Mouse (Mus musculus) brain, adult 2 months (tissue): ENCODE measurements around the gene Adcy9.
A peak's percentile ranks its signal among the peaks of the same experiment; 100 is the strongest.
"Not testable (repeated sequence)": the region's sequence is repeated elsewhere in the genome, so short reads cannot be mapped to it uniquely, and the experiment has no call there.

Source experiments
- DNase-seq: peaks from one replicate; pipeline ENCODE4 v3.0.0; 2011; ENCODE audit warnings: low read depth, low spot score

Gene Adcy9

DNA sequence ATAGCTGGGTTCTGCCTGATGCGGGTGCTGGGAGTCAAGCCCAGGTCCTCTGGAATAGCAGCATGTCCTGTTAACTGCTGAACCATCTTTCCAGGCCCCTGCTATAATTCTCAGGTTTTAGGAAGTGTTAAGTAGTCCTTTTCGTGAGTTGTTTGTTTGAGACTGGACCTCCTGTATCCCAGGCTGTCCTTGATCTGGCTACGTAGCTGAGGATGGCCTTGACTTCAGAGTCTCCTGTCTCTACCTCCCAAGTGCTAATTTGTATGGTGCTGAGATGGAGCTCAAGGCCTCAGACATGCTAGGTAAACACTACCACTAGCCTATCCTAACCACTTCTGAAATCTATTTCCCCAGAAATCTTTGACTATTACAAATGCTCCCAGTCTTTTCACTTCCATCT, 37.9 kb downstream of the Adcy9 start:
- DNase-seq: no peak

DNA sequence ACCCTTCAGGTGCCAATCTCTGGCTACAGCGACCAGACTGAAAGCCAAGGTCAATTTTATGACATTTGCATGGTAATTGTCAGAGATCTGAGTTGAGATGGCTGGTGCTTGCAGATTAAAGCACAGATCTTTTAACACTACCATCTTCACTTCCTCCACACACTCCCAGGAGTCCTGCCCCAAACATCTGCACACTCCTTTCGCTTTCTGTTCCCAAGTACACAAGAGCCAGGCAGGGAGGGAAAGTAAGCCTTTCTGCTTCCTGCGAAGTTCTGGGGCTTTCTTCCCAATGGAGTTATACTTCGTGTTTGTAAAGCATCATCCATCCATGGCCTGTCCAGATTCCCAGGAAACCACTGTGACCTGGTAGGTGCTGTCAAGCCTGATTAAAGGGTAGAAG, 38.8 kb downstream of the Adcy9 start:
- DNase-seq: peak; percentile 29

DNA sequence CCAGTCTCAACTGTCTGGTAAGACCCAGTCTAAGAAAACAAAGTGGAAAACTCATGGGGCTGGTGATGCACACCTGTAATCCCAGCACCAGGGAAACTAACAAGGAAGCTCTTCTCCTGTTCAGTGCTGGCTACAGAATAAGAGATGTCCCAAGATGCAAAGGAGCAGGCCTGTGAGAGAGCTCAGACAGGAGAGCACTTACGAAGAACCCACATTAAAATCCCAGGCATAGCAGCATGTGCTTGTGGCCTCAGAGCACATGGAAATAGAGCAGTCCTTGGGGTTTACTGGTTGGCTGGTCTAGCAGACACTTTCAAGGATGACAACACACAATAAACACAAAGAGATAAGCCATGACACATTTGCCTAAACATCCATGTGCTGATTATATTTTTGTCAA, 41.5 kb downstream of the Adcy9 start:
- no peak for DNase-seq

DNA sequence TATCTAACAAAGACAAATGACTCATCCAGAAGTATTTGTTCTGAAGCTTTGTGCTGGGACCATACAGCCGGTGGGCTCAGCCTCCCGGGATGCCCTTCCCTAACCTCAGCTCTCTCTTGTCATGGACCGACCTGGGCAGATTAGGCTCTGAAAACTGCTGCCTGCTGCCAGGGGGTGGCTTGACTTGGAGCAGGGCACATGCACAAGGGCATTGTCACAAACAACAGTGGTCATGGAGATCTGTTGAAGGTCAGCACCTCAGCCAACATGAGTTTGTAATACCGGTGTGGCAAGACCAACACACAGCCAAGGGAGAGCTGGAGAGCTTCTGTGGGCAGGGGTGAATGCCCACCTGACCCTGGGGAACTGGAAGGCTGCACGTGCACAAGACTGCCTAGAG, 42.7 kb downstream of the Adcy9 start:
- no peak for DNase-seq

DNA sequence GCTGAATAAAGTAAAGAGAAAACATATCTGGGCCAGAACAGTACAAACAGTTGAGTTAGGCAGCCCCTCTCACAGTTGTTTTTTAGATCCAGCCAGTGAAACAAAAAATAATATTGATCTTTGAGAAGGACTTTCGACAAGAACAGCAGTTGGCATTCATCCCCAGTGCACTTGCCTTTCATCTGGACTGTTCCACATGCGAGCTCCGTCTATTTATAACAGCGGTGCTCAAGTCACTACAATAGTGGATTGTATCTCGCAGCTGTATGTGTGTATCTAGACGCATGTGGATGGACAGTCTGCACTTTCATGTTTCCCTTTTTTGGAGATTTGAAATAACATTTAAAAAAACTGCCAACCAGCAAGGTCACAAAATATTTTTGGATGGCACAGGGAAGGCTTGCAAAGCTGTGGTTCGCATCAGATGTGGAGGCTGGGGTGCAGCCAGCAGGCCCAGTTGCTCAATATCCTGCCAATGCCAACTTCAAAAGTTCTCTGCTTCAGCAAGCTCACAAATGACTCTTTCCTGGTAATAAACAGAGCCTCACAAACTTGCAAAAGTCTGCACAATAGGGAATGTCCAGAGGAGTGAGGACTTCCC, 45.4 kb downstream of the Adcy9 start:
- peak; percentile 73 for DNase-seq

DNA sequence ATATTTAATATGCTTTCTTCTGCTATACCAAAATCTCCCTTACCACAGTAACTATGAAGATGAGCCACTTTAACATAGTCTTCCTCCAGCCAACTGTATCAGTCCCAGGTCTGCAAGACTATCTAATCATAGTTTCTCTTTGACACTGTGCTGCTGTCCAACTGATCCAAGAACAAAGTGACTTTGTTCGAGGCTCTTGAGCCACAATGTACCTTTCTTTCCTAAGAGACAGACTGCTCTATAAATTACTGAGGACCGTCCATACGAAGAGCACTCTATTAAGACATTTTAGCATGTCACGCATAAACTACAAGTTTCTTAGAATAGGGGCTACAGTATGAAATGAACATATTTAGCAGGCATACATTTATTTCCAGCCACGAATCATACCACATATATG, 46.0 kb downstream of the Adcy9 start:
- no peak for DNase-seq

DNA sequence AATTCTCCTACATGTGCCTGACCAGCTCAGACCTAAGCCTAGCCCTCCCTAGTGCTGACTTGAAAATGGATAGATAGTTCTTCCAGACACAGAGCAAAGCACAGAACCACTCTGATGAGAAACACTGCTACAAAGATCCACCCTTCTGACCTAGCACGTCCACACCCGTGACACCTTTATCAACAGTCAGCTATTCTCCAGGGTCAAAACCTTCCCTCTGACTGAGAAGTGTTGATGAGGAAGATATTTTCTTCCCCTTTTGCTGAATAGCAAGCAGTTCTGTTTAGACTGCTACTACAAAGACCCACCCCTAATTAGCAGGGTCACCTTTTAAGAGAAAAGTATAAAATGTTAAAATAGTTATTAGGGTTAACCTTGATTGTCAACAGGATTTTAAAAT, 49.3 kb downstream of the Adcy9 start:
- DNase-seq: no peak

DNA sequence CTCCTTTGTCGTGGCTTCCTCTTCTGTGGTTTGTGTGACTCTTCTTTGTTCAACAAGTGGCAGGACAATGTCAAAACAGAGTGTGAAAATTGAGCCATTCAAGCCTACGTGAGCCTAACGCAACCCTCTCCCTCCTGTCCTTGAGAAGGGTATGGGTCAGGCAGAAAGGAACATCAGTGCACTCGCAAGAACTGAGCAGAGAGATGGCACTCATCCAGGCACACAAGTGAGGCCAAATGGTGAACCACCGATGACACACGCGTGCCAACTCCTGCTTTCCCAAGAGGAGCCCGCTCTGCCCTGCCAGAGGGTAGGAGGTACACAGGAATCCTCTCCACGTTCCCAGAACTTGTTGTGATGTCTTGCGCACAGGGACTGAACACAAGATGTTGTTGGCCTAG, 50.2 kb downstream of the Adcy9 start:
- peak; percentile 89 for DNase-seq

DNA sequence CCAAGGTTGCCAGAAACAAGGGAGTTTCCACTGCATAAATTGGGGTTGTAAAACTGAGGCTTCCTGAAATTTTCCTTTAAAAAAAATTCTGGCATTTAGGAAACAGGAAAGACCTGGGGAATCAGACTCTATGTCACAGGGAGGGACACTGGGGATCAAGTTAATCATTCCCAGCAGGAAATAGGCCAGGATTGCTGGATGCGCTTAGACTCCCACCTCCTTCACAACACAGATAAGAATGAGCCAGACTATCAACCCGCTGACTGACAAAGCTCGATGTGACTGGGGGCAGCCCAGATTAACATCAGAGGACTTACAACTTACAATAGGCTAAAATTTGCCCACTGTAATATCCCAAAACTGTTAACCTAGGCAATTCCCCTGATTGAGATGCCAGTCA, 52.4 kb downstream of the Adcy9 start:
- no peak for DNase-seq

DNA sequence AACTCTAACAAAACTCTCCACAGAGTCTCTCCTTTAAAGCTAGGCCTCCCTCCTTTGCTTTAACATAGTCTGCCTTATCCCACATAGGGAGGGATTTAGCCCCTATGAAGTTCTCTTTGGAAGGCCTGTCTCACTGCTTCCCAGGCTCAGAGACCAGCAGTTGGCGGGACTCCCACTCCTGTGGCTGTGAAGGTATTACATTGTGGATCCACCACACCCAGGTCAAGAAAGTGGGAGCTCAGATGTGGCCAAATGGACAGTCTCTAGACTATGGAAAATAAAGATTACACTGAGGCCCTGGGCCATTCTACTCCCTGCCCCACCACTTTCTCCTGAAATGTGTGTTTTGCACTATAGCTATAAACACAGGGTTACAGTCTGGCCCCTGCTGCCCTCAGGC, 53.0 kb downstream of the Adcy9 start:
- no peak for DNase-seq

DNA sequence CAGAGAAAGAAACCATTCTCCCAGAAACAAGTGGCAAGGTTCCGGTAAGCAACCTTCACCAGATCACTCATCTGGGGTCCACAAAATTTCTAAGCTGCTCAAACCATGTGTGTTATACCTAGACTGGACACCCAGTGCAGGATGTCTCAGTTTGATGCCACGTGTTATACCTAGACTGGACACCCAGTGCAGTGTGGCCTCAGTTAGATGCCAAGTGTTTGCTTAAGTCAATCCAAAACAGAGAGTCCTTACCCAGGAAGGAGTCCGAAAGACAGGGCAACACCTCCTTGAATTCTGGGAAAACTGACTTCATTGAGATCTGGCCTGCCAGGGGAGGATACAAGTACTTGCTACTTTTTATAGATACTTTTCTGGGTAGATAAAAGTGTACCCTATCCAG, 53.6 kb downstream of the Adcy9 start:
- no peak for DNase-seq

DNA sequence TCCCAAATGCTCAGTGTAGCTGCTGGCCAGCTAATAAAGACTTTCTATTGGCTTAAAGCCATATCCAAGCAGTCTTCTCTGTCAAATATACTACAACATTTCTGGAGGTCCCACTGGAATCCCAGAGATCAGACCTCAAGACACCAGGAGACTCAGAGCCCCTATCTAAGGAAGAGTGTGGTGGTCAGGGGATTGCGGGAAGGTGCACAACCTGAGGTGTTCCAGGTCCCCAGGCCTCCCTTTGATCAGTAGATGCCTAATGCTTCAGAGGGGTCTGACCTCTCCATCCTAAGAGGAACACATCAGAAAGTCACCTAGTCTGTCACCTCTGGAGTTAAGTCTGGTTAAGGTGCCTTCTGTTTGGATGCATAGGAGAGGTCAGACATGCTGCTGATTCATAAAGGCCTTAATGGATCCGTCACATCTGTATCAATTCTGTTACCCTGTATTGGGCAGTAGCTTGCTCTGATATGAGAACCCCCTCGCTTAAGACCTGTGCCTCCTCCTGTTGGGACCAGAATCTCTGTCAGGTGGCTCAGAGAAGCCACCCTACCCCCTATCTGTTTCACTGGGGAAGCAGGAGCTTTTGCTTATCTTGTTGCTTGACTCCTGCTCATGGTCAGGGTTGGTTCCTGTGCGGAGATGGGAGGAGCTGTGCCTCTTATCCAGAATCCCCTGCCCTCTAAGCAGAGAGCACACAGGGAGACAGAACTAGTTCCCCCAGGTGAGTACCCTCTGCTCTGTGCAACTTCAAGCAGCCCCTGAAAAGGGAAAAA, 56.8 kb downstream of the Adcy9 start:
- DNase-seq: no peak

DNA sequence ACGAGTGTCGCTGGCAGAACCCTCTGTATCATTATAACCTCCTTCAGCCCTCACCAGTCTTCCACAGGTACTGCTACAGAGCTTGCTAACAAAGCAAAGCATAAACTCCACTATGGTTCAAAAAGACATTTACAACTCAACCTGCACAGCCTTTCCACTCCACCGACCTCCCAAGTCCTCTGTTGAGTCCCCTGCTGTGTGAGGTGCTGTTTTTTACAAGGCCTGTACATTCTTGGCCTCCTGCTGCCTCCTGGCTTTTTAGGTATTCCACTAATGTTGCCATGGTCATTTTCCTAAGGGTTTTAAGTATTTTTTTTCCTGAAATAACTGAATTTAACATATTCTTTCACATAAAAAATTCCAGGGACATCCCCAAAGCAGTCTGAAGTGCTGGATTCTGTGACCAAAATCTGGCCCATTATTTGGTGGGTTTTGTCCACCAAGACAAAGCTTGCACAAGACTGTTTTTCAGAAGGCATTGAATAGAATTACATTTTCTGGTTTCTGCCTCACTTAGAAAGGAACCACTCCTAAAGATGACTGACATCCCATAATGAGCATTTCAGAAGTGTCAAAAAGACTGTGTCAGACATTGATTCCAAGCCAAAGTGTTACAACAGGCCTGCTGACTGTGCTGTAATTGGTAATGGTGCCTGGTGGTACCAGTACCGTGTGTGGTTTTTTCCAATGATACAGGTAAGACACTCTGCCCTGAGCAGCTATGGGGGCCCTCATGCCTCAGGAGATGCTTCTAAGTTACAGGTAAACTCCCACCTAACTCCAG, 64.8 kb downstream of the Adcy9 start:
- DNase-seq: peak; percentile 29

DNA sequence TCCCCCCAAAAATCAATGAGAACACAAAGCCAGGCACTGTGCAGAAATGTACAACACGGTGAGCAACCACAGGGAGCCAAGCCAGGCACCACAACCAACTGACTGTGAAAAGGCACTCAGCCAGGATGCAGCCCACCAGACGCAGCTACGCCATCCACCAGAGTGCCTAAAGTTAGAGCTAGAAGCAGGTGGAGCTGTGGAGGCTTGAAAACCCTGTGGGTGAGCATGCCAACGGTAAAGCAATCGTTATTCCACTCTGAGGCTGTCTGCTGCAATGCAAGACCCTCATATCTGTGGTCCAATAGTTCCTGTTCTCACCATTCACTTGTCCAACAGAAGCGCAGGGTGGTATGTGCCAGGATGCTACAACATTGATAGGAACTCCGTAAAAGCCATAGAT, 77.7 kb downstream of the Adcy9 start:
- peak; percentile 81 for DNase-seq

DNA sequence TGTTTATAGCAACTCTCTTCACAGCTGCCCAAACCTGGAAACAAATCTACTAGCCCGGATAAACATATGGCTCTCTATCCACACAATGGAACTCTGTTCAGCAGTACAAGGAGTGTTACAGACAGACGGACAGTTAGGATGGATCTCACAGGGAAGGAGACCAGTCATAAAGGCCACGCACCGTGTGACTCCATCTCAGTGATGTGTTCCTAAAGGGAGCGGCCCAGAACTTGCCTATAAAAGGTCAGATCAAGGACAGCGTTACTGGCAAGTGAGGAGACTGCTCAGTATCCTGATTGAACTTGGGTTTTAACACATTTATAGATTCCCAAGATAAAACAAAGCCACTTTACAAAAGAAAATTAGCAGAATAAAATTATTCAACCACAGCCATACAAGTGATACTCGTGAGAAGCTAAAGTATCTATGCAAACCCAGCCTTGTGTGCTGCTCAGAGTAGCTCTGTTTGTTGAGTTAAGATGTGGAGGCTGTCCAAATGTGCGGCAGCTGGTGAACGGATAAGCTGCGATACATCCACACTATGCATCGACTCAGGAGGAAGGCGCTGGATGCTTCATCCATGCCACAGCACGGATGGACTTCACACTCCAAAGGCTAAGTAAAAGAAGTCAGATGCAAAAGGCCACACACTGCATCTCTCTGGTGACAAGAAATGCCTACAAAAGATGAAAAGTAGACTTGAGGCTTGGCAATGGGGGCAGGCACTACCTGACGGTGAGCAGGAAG, 78.8 kb downstream of the Adcy9 start:
- peak; percentile 76 for DNase-seq

DNA sequence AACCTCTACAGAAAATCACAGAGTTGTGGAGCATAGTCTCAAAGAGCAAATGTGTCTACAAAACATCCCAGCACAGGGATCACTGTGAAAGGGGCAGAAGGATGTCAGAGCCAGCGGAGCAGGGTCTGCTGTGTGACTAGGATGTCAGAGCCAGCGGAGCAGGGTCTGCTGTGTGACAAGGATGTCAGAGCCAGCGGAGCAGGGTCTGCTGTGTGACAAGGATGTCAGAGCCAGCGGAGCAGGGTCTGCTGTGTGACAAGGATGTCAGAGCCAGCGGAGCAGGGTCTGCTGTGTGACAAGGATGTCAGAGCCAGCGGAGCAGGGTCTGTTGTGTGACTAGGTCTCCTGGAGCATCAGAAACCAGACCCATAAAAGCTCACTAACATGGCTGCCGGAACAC, 81.1 kb downstream of the Adcy9 start:
- DNase-seq: not testable (repeated sequence)

DNA sequence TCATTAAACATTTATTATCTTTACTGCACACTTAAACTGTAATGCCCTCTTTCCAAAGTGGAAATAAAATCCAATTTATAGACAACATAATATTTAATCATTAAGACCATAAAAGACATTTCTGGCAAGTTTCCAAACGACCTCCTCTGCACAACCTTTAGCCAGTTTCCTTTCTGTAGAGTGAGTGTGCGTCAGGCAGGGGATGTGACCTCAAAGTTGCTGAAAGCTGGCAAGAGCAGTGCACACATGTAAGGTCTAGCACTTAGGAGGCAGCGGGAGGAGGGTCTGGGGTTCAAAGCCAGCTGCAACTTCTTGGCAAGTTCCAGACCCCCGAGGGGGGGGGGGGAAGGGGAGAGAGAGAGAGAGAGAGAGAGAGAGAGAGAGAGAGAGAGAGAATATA, 83.0 kb downstream of the Adcy9 start:
- DNase-seq: no peak

DNA sequence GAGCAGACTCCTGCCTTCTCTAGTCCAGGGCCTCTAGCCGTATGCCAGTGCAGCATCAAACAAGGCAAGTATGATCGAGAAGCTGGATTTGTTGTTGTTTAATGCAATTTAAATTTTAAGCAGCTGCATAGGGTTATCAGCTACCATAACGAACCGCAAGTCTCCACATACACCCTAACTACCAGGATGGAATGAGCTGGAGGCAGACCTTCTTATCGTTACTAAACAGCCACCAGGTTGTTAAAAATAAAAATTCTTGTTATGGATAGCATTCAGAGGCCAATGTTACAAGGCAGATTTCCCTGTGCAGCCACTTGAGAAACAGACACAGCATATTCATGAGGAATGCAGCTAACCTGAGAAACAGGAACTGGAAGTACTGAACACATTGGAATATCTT, 86.5 kb downstream of the Adcy9 start:
- no peak for DNase-seq

DNA sequence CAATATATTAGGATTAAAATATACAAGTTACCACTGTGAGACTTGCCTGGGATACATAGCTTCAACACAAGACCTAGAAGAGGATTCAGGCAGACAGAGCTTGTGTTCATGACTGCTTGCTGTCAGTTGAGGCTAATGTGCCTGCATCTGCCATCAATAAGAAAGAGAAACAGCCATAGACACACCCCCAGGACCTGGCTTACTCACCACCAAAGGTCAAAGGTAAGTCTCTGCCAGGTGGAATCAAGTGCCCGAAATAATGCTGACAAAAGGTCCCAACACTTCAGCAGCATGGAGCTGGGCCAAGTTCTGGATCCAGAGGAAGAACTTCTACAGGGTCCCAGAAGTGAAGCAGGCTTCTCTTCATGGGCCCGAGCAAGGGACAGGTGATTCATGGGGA, 86.9 kb downstream of the Adcy9 start:
- no peak for DNase-seq

DNA sequence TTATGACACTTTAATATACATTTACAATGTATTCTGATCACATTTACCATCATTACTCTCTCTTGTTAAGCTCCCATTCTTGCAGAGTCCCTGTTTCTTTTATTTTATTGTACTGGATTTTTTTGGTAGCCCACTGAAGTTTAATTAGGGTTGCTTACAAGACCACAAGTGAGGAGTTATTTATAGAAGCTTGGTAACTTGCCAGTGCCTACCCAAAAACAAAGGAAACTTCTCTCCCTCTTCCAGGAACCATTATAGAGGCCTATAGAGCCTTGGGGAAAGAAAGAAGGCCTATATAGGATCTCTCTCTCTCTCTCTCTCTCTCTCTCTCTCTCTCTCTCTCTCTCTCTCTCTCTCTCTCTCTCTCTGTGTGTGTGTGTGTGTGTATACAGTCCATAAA, 93.2 kb downstream of the Adcy9 start:
- DNase-seq: no peak

DNA sequence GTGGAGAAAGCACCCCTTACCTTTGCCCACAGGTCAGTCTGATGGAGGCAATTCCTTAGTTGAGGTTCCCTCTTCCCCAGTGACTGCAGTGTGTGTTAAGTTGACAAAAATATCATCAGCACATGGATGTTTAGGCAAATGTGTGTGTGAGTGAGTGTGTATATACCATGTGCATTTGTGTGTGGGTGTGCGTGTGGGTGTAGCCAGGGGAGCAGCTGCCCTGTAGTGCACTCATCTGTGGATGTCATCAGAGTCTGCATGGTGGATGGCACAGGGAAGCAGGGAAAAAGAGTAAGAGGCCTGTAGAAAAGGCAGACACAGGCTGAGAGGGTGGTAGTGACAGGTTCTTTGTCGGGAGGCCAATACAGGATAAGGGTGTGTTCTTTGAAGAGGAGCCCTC, 94.5 kb downstream of the Adcy9 start:
- peak; percentile 54 for DNase-seq

DNA sequence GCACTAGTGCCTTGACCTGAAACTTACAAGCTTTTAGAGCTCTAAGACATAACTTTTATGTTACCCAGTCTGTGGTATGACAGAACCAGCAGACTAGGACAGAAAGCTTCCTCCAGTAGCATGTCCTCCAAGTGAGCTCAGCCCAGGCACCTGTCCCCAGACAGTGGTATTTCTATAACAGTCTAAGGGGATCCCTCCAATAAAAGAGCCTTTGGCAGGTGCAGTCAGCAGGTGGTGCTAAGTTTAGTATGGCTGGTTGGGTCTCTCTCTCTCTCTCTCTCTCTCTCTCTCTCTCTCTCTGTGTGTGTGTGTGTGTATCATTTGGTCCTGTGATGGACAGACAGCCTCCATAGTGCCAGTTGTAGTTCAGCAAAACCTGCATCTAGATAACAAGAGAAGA, 95.3 kb downstream of the Adcy9 start:
- no peak for DNase-seq
